Mouse (Mus musculus) splenic B cell, adult 2 months (primary cell): ENCODE measurements around the gene Arhgap29.

ENCODE experiments used
- DNase-seq: peaks from one replicate; pipeline ENCODE4 v3.0.0-alpha.2; 2011; ENCODE audit warnings: low read depth, low spot score
- H3K27me3 ChIP-seq: 2 replicates; pipeline ENCODE4 v1.6.1; 2012; ENCODE audit warnings: mild to moderate bottlenecking, low read length, moderate library complexity, mixed read lengths; ENCODE audit not compliant: control insufficient read depth, poor library complexity, insufficient read depth, severe bottlenecking
- H3K36me3 ChIP-seq: 2 replicates; pipeline ENCODE4 v1.6.1; 2012; ENCODE audit warnings: mild to moderate bottlenecking, low read length, moderate library complexity, mixed read lengths; ENCODE audit not compliant: control insufficient read depth, poor library complexity, insufficient read depth, severe bottlenecking

Gene Arhgap29

GRCm38 (mm10) chr3:121924768-121925486 is 27.4 kb upstream of the Arhgap29 start:
- no peaks in the 10 kb centered on the region for H3K27me3 ChIP-seq
- DNase-seq = no peak
- no peaks in the 10 kb centered on the region for H3K36me3 ChIP-seq

- DNase-seq = no peak
- no peaks in the 10 kb centered on the region for H3K36me3 ChIP-seq
- no peaks in the 10 kb centered on the region for H3K27me3 ChIP-seq
Observed at GRCm38 (mm10) chr3:121927601-121928000, 24.7 kb upstream of the Arhgap29 start.

- no peaks in the 10 kb centered on the region for H3K27me3 ChIP-seq
- H3K36me3 ChIP-seq = no peaks in the 10 kb centered on the region
- no peak for DNase-seq
Observed at GRCm38 (mm10) chr3:121932815-121933214, 19.5 kb upstream of the Arhgap29 start.

GRCm38 (mm10) chr3:121936241-121936640 is 16.1 kb upstream of the Arhgap29 start:
- DNase-seq = no peak
- Histone ChIP-seq H3K27me3 (no peaks in the 10 kb centered on the region), H3K36me3 (no peaks in the 10 kb centered on the region)

DNA sequence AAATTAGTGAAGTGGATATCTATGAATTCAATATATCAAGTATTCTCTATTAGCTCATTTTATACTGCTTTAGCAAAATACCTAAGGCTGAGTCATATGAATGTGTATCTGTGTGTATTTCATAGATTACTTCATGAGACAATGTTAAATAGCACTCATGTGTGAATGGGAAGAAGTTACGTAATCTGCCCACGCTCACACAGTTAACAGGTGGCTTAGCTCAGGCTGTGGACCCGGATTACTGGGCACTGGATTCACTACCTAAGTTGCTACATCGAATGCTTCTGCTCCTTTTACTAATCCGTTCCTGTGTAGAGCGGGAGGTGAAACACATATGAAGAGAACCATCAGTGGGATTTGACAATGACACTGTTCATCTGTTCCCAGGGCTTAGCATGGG is 15.3 kb upstream of the Arhgap29 start:
- no peak for DNase-seq
- Histone ChIP-seq H3K36me3 (no peaks in the 10 kb centered on the region), H3K27me3 (no peaks in the 10 kb centered on the region)

DNA sequence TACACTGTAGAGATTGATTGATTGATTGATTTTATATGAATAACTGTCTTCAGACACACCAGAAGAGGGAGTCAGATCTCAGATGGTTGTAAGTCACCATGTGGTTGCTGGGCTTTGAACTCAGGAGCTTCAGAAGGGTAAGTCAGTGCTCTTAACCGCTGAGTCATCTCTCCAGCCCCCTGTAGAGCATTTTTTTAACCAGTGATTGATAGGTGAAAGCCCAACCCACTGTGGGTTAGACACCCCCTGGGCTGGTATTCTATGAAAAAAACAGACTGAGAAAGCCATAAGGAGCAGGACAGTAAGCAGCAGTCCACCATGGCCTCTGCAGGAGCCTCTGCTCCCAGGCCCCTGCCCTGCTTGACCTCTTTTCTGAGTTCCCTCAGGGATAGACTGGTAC is 12.7 kb upstream of the Arhgap29 start:
- no peak for DNase-seq
- Histone ChIP-seq H3K36me3 (no peaks in the 10 kb centered on the region), H3K27me3 (no peaks in the 10 kb centered on the region)

- H3K27me3 ChIP-seq = no peaks in the 10 kb centered on the region
- no peaks in the 10 kb centered on the region for H3K36me3 ChIP-seq
- DNase-seq = no peak
Observed at GRCm38 (mm10) chr3:121940094-121940889, 12.0 kb upstream of the Arhgap29 start.

DNA sequence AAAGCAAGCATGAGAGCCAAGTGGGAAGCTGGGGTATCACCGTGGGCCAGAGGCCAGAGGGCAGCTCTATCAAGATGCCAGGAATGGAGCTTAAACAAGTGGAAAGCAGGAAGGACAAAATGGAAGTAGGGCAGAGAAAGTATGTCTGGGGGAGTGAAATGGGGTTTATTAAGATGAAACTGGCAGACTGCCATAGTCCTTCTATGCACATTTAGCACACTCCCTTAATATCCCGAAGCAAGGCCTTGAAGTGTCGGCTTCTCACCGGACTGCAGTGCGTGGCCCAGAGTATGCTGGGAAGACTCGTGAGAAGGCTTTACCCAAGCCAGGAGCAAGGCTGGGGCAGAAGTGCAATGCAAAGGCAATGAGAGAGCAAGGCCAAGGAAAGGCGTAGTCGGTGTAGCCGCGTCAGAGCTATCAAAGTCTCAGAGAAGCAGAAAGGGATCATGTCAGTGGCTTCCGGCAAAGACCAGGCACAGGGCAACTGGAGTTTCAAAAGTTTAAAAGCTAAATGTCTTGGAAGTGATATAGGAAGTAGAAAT is 11.1 kb upstream of the Arhgap29 start:
- Histone ChIP-seq H3K36me3 (no peaks in the 10 kb centered on the region), H3K27me3 (no peaks in the 10 kb centered on the region)
- no peak for DNase-seq

DNA sequence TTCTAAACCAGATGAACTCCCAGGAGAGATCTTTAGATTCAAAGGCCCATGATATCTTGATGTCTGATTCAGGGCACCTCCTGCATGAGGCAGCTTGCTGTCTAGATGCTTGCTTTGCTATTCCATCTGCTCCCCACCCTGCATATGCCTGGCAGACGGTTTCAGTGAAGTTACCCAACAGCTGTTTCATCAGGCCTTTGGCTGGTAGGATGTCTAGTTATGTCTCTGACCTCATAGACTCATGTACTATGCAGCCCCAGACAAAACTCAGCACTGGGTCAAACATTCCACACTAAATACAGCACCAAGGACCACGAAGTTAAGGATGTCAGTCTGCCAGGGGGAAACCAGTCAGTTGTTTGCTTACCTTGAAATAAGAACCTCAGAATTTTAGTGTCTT is 6.4 kb upstream of the Arhgap29 start:
- H3K36me3 ChIP-seq = no peaks in the 10 kb centered on the region
- no peaks in the 10 kb centered on the region for H3K27me3 ChIP-seq
- DNase-seq = no peak

- no peak for DNase-seq
- Histone ChIP-seq H3K36me3 (no peaks in the 10 kb centered on the region), H3K27me3 (no peaks in the 10 kb centered on the region)
Observed at GRCm38 (mm10) chr3:121946765-121947164, 5.6 kb upstream of the Arhgap29 start.

- Histone ChIP-seq H3K36me3 (no peaks in the 10 kb centered on the region), H3K27me3 (peaks cover 2% of the 10 kb centered on the region; the same call in 1 of the 2 replicates)
- DNase-seq = no peak
Observed at GRCm38 (mm10) chr3:121950139-121950538, 2.2 kb upstream of the Arhgap29 start.

- peaks cover 2% of the 10 kb centered on the region; the same call in 1 of the 2 replicates for H3K27me3 ChIP-seq
- no peak for DNase-seq
- no peaks in the 10 kb centered on the region for H3K36me3 ChIP-seq
Observed at GRCm38 (mm10) chr3:121951116-121951515, 1.2 kb upstream of the Arhgap29 start.

- peak; percentile 62 for DNase-seq
- H3K36me3 ChIP-seq = no peaks in the 10 kb centered on the region
- peaks cover 2% of the 10 kb centered on the region; the same call in 1 of the 2 replicates for H3K27me3 ChIP-seq
Observed at GRCm38 (mm10) chr3:121953049-121953432, 700 bp downstream of the Arhgap29 start.

DNA sequence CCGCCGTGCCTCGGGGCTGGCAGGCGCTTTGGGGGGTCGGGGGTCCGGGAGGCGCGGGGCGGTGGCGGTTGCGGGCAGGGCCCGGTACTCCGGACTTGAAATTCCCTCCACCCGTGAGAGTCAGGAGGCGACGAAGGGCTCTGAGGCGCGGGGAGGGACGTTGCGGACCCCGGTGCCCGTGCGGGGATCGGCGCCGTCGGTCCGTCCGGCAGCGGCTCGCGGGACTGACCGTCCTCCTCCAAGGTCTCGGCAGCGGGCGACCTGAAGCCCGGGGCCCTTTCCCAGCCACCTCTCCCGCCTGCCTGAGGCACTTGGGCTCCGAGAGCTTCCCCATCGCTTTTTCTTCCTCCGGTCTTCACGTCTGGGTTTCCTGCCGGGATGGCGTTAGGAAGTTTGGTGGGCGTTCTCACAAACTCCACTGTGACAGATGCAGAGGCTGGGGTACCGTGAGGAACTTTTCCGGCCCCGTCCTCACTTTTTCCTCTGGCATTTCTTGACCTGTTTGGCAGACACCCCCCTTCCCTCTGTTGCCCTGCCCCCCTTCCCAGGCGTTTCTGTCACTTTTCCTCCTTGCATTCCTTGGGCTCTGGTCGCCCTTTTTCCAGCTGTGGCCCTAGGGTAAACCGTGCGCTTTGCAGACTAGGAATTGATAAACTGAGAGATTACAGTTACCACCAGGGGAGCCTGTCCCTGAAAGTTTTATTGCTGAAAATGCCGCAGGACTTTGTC is 1.3 kb downstream of the Arhgap29 start:
- no peaks in the 10 kb centered on the region for H3K36me3 ChIP-seq
- no peak for DNase-seq
- H3K27me3 ChIP-seq = peaks cover 2% of the 10 kb centered on the region; the same call in 1 of the 2 replicates
